Mouse (Mus musculus) spleen, adult 2 months (tissue): ENCODE results near the gene Clnk. TPM values are rescaled to one million over a fixed set of nuclear protein-coding genes. Genes with fewer than 3 reads are reported as not detected.

Source experiments
- DNase-seq, 2 experiments: peaks; one replicate each; pipeline versions ENCODE4 v3.0.0 to v3.0.0-alpha.2; 2012 to 2021; ENCODE audit warnings: low spot score in 2 of 2, low read depth in 1 of 2
- H3K27ac ChIP-seq: fragments of 200-500 bp; 2 replicates; pipeline ENCODE4 v1.5.1; 2012; ENCODE audit warnings: low read length, inconsistent platforms; ENCODE audit not compliant: insufficient read depth
- H3K27me3 ChIP-seq: fragments of 200-500 bp; 2 replicates; pipeline ENCODE4 v1.6.1; 2012; ENCODE audit warnings: mild to moderate bottlenecking, moderate library complexity, low read length, inconsistent platforms; ENCODE audit not compliant: control insufficient read depth, insufficient read depth
- H3K36me3 ChIP-seq: fragments of 200-500 bp; 2 replicates; pipeline ENCODE4 v1.6.1; 2012; ENCODE audit warnings: mild to moderate bottlenecking, low read length, inconsistent platforms; ENCODE audit not compliant: control insufficient read depth, insufficient read depth
- H3K4me1 ChIP-seq: fragments of 200-500 bp; 2 replicates; pipeline ENCODE4 v1.6.1; 2011; ENCODE audit warnings: inconsistent platforms; ENCODE audit not compliant: control insufficient read depth, insufficient read depth, insufficient read length
- H3K4me3 ChIP-seq: fragments of 200-500 bp; 2 replicates; pipeline ENCODE4 v1.5.1; 2011; ENCODE audit warnings: mild to moderate bottlenecking, inconsistent platforms; ENCODE audit not compliant: insufficient read depth, insufficient read length; ENCODE audit errors: extremely low read depth
- CTCF ChIP-seq: fragments of 200-500 bp; IDR thresholded peaks from 2 replicates; pipeline ENCODE4 v1.5.1; 2011; ENCODE audit warnings: mild to moderate bottlenecking, inconsistent platforms; ENCODE audit not compliant: insufficient read depth, insufficient read length, insufficient replicate concordance; ENCODE audit errors: extremely low read depth
- POLR2A ChIP-seq: fragments of 200-500 bp; IDR thresholded peaks from 2 replicates; pipeline ENCODE4 v1.6.1; 2011; ENCODE audit warnings: low read depth, low read length, inconsistent platforms
- WGBS: fragments of 180-500 bp; shearing (Covaris S2); methylation state at CpG from one replicate; pipeline ENCODE4 v1.1.7; 2018; 5-methylcytosine and 5-hydroxymethylcytosine counted together
- polyA plus RNA-seq: library from polyadenylated mRNA; depleted of rRNA; stranded (reverse); fragments of >200 nt; gene quantifications from 2 replicates; pipeline ENCODE4 v1.2.3, GENCODE M21; 2012

Gene Clnk
- polyA plus RNA-seq, 1 experiment = 0.27 TPM

- no peak for TF ChIP-seq CTCF
- TF ChIP-seq POLR2A = no peak
- Histone ChIP-seq H3K36me3 (no peaks in the 10 kb centered on the region), H3K27ac (no peak overlapping the region), H3K27me3 (no peaks in the 10 kb centered on the region), H3K4me1 (peaks cover 3% of the 10 kb centered on the region), H3K4me3 (no peak overlapping the region)
- 88% methylated on average over 2 of the region's 2 CpGs for WGBS
- no peak for DNase-seq
These were observed 5.0 kb downstream of the Clnk start for GRCm38 (mm10) chr5:38871591-38871990.

GRCm38 (mm10) chr5:38870485-38870884 is 6.1 kb downstream of the Clnk start:
- Histone ChIP-seq H3K4me3 (no peak overlapping the region; the same call in 1 of the 2 replicates), H3K4me1 (peaks cover 3% of the 10 kb centered on the region), H3K36me3 (no peaks in the 10 kb centered on the region), H3K27ac (no peak overlapping the region), H3K27me3 (no peaks in the 10 kb centered on the region)
- DNase-seq = no peak
- no peak for TF ChIP-seq POLR2A
- no peak for TF ChIP-seq CTCF
- WGBS = 26% methylated on average over 12 of the region's 12 CpGs

DNA sequence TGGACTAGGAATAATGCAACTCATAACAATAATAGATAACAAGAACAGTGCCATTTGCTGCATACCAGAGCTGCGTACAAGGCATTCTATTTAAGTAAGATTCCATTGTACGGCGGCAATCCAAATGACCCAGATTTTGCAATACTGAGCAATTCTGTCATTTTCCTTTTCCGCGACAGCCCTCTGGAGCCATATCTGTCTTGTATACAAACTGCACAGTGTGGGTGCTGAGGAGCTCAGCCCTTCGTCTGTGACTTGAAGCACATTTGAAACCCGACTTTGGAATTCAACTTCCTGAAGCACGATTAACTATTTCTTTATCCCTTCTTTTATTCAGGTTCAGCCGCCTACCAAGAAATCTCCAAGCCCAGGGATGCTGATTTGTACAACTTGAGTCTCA is 6.6 kb downstream of the Clnk start:
- H3K4me3 ChIP-seq = no peak overlapping the region
- 77% methylated on average over 9 of the region's 9 CpGs for WGBS
- H3K27ac ChIP-seq = no peak overlapping the region
- TF ChIP-seq POLR2A (no peak), CTCF (no peak)
- no peaks in the 10 kb centered on the region for H3K36me3 ChIP-seq
- H3K27me3 ChIP-seq = no peaks in the 10 kb centered on the region
- H3K4me1 ChIP-seq = peaks cover 3% of the 10 kb centered on the region
- DNase-seq = no peak

DNA sequence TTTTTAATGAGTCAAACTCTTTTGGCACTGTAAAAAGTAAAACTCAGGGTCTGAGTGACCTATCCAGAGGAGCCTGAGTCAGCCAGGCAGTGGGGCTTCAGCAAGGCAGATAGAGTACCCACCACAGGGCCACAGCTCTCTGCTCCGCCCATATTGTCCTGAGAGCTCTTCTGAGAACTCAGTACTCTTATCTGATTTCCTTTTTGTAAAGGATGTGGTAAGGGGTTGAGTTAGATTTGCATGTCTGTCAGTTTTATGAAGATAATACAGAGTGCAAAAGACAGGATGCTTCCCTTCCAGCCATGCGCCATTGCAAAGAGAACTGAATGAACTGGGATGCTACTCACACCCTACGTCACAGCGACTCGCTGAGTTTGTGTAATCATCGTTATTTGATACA is 12.0 kb downstream of the Clnk start:
- Histone ChIP-seq H3K4me3 (no peak overlapping the region), H3K4me1 (peaks cover 3% of the 10 kb centered on the region), H3K36me3 (no peaks in the 10 kb centered on the region), H3K27me3 (no peaks in the 10 kb centered on the region), H3K27ac (no peak overlapping the region)
- DNase-seq = no peak
- 19% methylated on average over 6 of the region's 6 CpGs for WGBS
- TF ChIP-seq CTCF (no peak), POLR2A (no peak)

DNA sequence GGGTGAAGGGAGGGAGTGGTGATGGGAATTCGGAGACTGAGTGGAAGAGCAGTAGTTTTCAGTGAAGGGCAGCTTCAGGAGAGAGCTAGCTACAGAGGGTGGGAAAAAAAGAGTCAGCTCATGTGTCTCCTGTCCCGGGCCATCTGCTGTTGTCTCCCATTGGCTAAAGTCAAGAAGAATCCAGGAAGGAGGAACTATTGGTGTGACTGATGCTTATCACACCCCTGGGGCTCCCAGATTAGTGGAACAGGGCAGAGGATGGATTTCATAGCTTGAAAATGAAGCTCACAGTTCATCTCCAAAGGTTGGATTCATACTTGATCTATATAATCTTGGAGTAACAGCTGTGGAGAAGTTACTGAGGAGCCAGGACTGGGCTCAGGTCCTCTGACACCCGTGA is 13.6 kb downstream of the Clnk start:
- 51% methylated on average over 3 of the region's 3 CpGs for WGBS
- Histone ChIP-seq H3K27ac (no peak overlapping the region), H3K4me1 (peaks cover 3% of the 10 kb centered on the region), H3K36me3 (no peaks in the 10 kb centered on the region), H3K27me3 (no peaks in the 10 kb centered on the region), H3K4me3 (no peak overlapping the region)
- no peak for DNase-seq
- TF ChIP-seq POLR2A (no peak), CTCF (no peak)

GRCm38 (mm10) chr5:38862288-38862985 is 14.2 kb downstream of the Clnk start:
- Histone ChIP-seq H3K4me3 (no peak overlapping the region), H3K4me1 (peaks cover 3% of the 10 kb centered on the region), H3K27me3 (no peaks in the 10 kb centered on the region), H3K27ac (no peak overlapping the region), H3K36me3 (no peaks in the 10 kb centered on the region)
- no peak for TF ChIP-seq CTCF
- no peak for TF ChIP-seq POLR2A
- 71% methylated on average over 13 of the region's 13 CpGs for WGBS
- no peak for DNase-seq

- no peaks in the 10 kb centered on the region for H3K36me3 ChIP-seq
- no peaks in the 10 kb centered on the region for H3K27me3 ChIP-seq
- no peak overlapping the region for H3K4me3 ChIP-seq
- no peak overlapping the region for H3K27ac ChIP-seq
- TF ChIP-seq CTCF (no peak), POLR2A (no peak)
- WGBS = 31% methylated on average over 4 of the region's 4 CpGs
- DNase-seq = no peak
- H3K4me1 ChIP-seq = no peaks in the 10 kb centered on the region
These were observed 18.4 kb downstream of the Clnk start for GRCm38 (mm10) chr5:38858015-38858721.
